Mouse (Mus musculus) brain, adult 2 months (tissue): ENCODE measurements at regions not wholly inside any gene's neighbourhood (a gene's known extent, or its start where the extent isn't known, plus 50 kb on each side); places are given as distances from the start of the nearest gene placed in this dataset.

Experiments
- DNase-seq: peaks from one replicate; pipeline ENCODE4 v3.0.0; 2011; ENCODE audit warnings: low read depth, low spot score

DNA sequence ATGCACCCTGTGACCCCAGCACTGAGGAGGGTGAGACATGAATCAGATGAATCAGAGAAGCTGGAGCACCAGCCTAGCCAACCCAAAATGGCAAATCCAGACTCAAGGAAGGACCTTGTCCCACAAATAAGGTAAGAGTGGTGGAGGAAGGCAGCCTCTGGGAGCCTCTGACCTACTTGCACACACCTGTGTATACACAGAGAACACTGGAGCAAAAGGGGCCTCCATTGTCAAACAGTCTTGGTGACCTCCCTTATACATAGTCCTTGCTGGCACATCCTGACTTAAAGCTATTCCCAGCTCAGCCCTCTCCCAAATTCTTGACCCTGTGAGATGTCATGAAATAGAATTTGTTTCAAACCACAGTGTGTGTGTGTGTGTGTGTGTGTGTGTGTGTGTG is 57.1 kb downstream of the Inhbb start:
- no peak for DNase-seq

DNA sequence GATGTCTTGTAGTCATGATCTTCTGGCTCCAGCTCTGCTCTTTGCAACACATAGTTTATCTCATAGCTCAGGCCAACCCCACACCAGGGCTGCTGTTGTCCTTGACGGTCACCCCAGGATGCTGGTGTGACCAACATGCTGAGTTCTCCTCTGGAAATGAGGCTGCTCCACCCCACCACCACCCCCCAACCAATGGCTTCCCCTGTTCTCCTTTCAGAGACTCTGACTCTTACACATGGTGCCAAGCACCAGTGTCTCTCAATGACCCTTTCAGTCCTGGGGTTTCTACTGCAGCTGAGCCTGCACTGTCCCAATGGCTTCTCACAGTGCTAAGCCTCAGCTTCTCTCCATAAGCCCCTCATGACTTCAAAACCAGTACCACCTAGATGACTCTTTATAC is 64.0 kb downstream of the Inhbb start:
- DNase-seq, result no peak

GRCm38 (mm10) chr1:119356916-119357315 is 65.1 kb downstream of the Inhbb start:
- DNase-seq, result no peak

DNA sequence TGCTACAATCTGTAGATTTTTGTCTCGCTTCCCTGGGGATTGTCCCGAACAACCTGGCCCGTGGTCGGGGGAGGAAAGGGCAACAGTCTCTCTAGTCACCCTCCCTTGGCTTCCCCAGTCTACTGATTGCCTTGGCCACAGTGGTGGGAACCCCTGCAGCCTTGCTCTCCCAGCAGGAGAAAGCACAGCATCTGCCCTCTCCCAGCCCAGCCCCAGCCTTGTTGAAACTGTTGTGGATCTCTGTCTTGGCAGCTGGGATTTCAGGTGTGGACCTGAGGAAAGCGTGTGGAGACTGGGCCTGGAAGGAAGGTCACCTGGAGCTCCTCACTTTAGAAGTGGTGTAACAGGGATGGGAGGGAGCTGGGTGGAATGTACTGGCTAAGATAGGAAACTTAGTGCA is 66.6 kb downstream of the Inhbb start:
- no peak for DNase-seq

GRCm38 (mm10) chr1:119351567-119351966 is 70.5 kb downstream of the Inhbb start:
- no peak for DNase-seq

- DNase-seq, result no peak
Measured at GRCm38 (mm10) chr1:119350846-119351245, 71.2 kb downstream of the Inhbb start.

GRCm38 (mm10) chr1:119350296-119350695 is 71.8 kb downstream of the Inhbb start:
- no peak for DNase-seq

GRCm38 (mm10) chr1:119348456-119349208 is 73.4 kb downstream of the Inhbb start:
- no peak for DNase-seq

GRCm38 (mm10) chr1:119347749-119348148 is 74.3 kb downstream of the Inhbb start:
- no peak for DNase-seq

- DNase-seq, result no peak
Measured at GRCm38 (mm10) chr1:119346634-119347155, 75.4 kb downstream of the Inhbb start.

DNA sequence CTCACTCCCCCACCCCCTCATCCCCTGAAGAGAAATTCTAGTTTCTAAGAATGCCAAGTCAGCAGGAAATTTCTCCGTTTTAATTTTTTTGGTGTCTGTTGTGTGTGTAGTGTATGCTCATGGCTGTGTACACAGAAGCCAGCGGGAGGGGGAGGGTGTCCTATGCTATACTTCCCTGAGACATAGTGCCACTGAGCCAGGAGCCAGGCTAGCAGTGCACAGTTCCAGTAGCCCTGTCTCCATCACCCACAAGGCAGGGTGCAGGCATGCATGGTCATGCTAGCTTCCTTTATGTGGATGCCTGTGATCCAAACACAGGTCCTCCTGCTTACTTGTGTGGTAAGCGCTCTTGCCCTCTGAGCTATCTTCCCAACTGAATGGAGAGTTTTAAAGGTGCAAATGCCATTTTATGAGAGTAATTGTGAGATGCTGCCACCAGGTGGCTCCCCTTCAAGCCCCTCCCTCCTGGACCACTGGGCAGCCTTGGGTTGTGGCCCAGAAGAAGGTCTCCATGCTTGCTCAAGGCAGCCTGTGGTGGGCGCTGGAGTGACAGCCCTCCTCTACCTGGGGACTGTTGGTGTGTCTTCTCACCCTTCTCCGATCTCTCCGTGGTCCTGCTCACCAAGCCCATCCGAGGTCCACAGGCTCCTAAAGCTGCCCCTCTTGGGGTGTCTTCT is 76.8 kb downstream of the Inhbb start:
- DNase-seq, result no peak

- peak; percentile 24 for DNase-seq
Measured at GRCm38 (mm10) chr1:119344046-119344445, 78.0 kb downstream of the Inhbb start.

DNA sequence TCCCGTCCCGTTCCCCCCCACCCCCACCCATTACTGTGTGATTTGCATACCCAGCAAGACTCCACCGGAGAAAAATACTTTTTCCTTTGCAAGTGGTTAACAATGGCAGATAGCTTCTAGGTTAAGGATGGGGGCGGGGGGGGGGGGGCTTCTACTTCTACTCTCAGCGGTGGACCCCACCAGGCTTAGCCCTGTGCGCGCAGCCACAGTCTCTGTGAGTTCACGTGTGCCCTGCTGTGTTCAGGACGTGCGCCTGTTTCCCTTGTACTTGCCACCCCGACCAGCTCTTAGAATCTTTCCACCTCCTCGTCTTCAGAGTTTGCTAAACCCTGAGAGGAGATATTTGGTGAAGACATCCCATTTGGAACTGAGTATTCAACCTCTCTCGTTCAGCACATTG is 86.9 kb downstream of the Inhbb start:
- no peak for DNase-seq

DNA sequence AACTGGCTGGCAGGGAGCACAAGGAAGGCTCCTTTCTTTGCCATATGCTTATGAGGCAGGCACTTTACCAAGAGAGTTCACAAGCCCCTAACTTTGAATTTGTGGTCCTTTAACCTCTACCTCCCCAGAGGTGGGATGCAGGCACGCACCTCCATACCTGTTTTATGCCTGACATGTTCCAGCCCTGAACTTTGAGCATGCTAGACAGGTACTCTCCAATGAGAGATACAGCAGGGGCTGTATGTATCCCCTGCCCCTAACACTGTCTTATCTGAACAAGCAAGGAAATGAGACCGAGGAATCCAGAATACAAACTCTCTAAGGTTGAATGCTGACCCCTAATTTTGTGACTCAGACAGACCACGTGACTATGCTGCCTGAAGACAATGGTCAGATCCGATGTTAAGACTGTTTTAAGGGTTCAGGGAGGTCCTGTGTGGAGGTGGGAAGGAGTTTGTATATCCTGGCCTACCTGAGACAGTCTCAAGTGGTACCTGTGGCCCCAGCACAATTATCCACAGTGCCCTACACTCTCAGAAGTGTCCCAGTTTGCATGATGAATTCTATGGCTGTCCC is 91.2 kb downstream of the Inhbb start:
- DNase-seq, result no peak

- DNase-seq, result no peak
Measured at GRCm38 (mm10) chr1:119329693-119330434, 92.2 kb downstream of the Inhbb start.

- DNase-seq, result peak; percentile 83
Measured at GRCm38 (mm10) chr1:119328921-119329692, 92.9 kb downstream of the Inhbb start.

DNA sequence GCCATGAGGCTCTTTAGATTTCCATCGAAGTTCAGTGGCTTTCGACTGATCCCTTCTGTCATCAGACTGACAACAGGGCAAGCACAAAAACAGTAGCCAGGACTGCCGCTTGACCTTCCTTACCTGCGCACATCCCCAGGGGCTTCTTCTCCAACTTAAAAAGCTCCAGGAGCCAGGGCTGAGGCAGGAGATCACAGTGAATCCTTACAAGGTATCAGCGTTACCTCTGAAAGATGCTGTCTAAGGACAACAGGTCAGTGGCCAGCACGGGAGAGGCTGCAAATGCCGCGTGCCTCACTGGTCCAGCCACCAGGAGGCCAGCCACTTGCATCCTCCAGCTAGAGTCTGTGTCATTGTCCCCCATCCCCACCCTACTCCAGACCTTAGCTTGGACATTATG is 97.5 kb downstream of the Inhbb start:
- no peak for DNase-seq

- DNase-seq, result no peak
Measured at GRCm38 (mm10) chr1:119322279-119322995, 99.6 kb downstream of the Inhbb start.

GRCm38 (mm10) chr1:119321799-119322198 is 100.2 kb downstream of the Inhbb start:
- DNase-seq, result no peak

- no peak for DNase-seq
Measured at GRCm38 (mm10) chr1:119317006-119317405, 105.0 kb downstream of the Inhbb start.
